Mouse (Mus musculus) stomach, adult 2 months (tissue): ENCODE data around the gene Tmem88. TPM values are rescaled to one million over a fixed set of nuclear protein-coding genes. Genes with fewer than 3 reads are reported as not detected.

ENCODE experiments used
- polyA plus RNA-seq: library from polyadenylated mRNA; depleted of rRNA; stranded (reverse); fragments of >200 nt; gene quantifications from 2 replicates; pipeline ENCODE4 v1.2.3, GENCODE M21; 2012; rRNA removed

The Tmem88 gene
- polyA plus RNA-seq: 22.8 and 37.9 TPM in 2 replicates

GRCm38 (mm10) chr11:69398059-69398458, at the start of gene Tmem88:
Gene Tmem88, minus strand, starts transcription at chr11:69398234.

GRCm38 (mm10) chr11:69413221-69414181, 15.5 kb upstream of the Tmem88 start, which contains the start of gene Kdm6b:
Gene Kdm6b, minus strand, starts transcription at chr11:69413675.

GRCm38 (mm10) chr11:69395235-69395633, 2.8 kb downstream of the Tmem88 start, which contains the start of the genes Naa38 and Cyb5d1:
Gene Naa38, plus strand, starts transcription at chr11:69395487.
Gene Cyb5d1, minus strand, starts transcription at chr11:69395631.

GRCm38 (mm10) chr11:69369215-69369989, 28.6 kb downstream of the Tmem88 start, which contains the start of gene Chd3:
Gene Chd3, minus strand, starts transcription at chr11:69369406.

Other genes starting within 250 kb of the Tmem88 start
- 27.0 and 30.6 TPM in 2 replicates for gene Alox12b, start 241.2 kb downstream of the Tmem88 start, polyA plus RNA-seq
- 0.18 TPM in 1 of 2 replicates, not detected in the other for gene Alox8, start 200.4 kb downstream of the Tmem88 start, polyA plus RNA-seq
- 0.02 TPM in 1 of 2 replicates, not detected in the other for gene Gucy2e, start 161.2 kb downstream of the Tmem88 start, polyA plus RNA-seq
- 2.4 and 2.7 TPM in 2 replicates for gene Cntrob, start 74.5 kb downstream of the Tmem88 start, polyA plus RNA-seq
- gene Trappc1, start 74.3 kb downstream of the Tmem88 start, polyA plus RNA-seq: 11.5 and 14.4 TPM in 2 replicates
- 0.76 and 1.3 TPM in 2 replicates for gene Kcnab3, start 72.0 kb downstream of the Tmem88 start, polyA plus RNA-seq
- gene Rnf227, start 57.8 kb downstream of the Tmem88 start, polyA plus RNA-seq: 1.6 and 12.4 TPM in 2 replicates
- gene Chd3, start 28.8 kb downstream of the Tmem88 start, polyA plus RNA-seq: 44.4 and 47.6 TPM in 2 replicates
- gene Naa38, start 2.7 kb downstream of the Tmem88 start, polyA plus RNA-seq: 96.6 and 133 TPM in 2 replicates
- gene Cyb5d1, start 2.6 kb downstream of the Tmem88 start, polyA plus RNA-seq: 3.3 TPM in 2 replicates
- gene Kdm6b, start 15.4 kb upstream of the Tmem88 start, polyA plus RNA-seq: 9.5 and 10.6 TPM in 2 replicates
- 0.01 and 0.08 TPM in 2 replicates for gene Dnah2, start 150.9 kb upstream of the Tmem88 start, polyA plus RNA-seq
- 0.27 and 0.34 TPM in 2 replicates for gene Efnb3, start 162.0 kb upstream of the Tmem88 start, polyA plus RNA-seq
- 8.5 and 11.1 TPM in 2 replicates for gene Wrap53, start 182.0 kb upstream of the Tmem88 start, polyA plus RNA-seq
- 22.0 and 27.4 TPM in 2 replicates for gene Trp53, start 182.1 kb upstream of the Tmem88 start, polyA plus RNA-seq
- gene Atp1b2, start 207.7 kb upstream of the Tmem88 start, polyA plus RNA-seq: 4.4 and 7.2 TPM in 2 replicates
- not detected in 2 replicates for gene Shbg, start 219.7 kb upstream of the Tmem88 start, polyA plus RNA-seq
- 0.60 and 0.94 TPM in 2 replicates for gene Sat2, start 223.8 kb upstream of the Tmem88 start, polyA plus RNA-seq
- gene Fxr2, start 234.8 kb upstream of the Tmem88 start, polyA plus RNA-seq: 26.3 and 30.1 TPM in 2 replicates